Mouse (Mus musculus): ENCODE measurements around the gene Gdf15. TPM values are rescaled to one million over a fixed set of nuclear protein-coding genes. Genes with fewer than 3 reads are reported as not detected.
A peak's percentile ranks its signal among the peaks of the same experiment; 100 is the strongest.

Gdf15 gene
- polyA plus RNA-seq, 1 experiment from 2014 or later: not detected

DNA sequence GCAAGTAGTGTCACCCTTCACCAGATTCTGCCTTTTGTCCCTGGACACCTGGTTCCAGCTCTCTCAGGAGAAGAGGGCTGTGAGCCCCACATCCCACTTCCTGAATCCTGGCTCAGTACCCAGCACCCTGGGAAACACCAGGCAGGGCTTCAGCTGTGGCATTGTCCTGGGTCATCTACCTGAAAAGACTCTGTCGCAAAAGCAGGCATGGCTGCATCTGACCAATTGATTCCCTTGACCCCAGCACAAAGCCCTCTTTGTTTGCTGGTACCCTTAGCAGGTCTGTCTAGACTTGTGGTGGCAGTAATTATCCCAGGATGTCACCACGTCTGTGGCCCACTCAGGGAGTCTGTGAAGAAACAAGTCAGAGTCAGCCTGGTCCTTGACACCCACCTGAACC, 23.2 kb upstream of the Gdf15 start:
- 13% methylated on average over 2 of the region's 2 CpGs for WGBS
- Histone ChIP-seq H3K9ac (replicated peaks; ENCODE audit: low read length) (peak overlapping the region; percentile 11; the same call in 1 of the 2 replicates), H3K4me1 (ENCODE audit: control insufficient read depth, insufficient read depth, low read length) (no peaks in the 10 kb centered on the region), H3K27ac (replicated peaks; ENCODE audit: low read depth, low read length) (peak overlapping the region; percentile 41; the same call in 1 of the 2 replicates), H3K4me2 (ENCODE audit: low read depth, low read length) (no peak overlapping the region), H3K9me3 (replicated peaks; ENCODE audit: control insufficient read depth, low read length) (no peaks in the 10 kb centered on the region), H3K27me3 (ENCODE audit: control insufficient read depth, insufficient read depth, low read length) (no peaks in the 10 kb centered on the region), H3K36me3 (replicated peaks; ENCODE audit: control insufficient read depth, insufficient read depth, low read depth, low read length) (no peaks in the 10 kb centered on the region; the same call in 1 of the 2 replicates), H3K4me3 (ENCODE audit: low read depth, low read length) (no peak overlapping the region)
- ATAC-seq (replicated peaks; ENCODE audit: insufficient number of reproducible peaks, low FRiP score, low TSS enrichment, low read depth) (no peak), DNase-seq (ENCODE audit: low spot score) (no peak)

GRCm38 (mm10) chr8:70654121-70654520, 21.9 kb upstream of the Gdf15 start:
- no peak overlapping the region for H3K4me3 ChIP-seq (ENCODE audit: low read depth, low read length)
- H3K4me2 ChIP-seq (ENCODE audit: low read depth, low read length): no peak overlapping the region
- WGBS: 45% methylated on average over 1 of the region's 1 CpGs
- no peak for DNase-seq (ENCODE audit: low spot score)
- H3K4me1 ChIP-seq (ENCODE audit: control insufficient read depth, insufficient read depth, low read length): no peaks in the 10 kb centered on the region
- no peaks in the 10 kb centered on the region for H3K9me3 ChIP-seq (replicated peaks; ENCODE audit: control insufficient read depth, low read length)
- H3K27ac ChIP-seq (replicated peaks; ENCODE audit: low read depth, low read length): no peak overlapping the region
- H3K27me3 ChIP-seq (ENCODE audit: control insufficient read depth, insufficient read depth, low read length): no peaks in the 10 kb centered on the region
- H3K9ac ChIP-seq (replicated peaks; ENCODE audit: low read length): no peak overlapping the region
- no peaks in the 10 kb centered on the region; the same call in 1 of the 2 replicates for H3K36me3 ChIP-seq (replicated peaks; ENCODE audit: control insufficient read depth, insufficient read depth, low read depth, low read length)
- no peak for ATAC-seq (replicated peaks; ENCODE audit: insufficient number of reproducible peaks, low FRiP score, low TSS enrichment, low read depth)

DNA sequence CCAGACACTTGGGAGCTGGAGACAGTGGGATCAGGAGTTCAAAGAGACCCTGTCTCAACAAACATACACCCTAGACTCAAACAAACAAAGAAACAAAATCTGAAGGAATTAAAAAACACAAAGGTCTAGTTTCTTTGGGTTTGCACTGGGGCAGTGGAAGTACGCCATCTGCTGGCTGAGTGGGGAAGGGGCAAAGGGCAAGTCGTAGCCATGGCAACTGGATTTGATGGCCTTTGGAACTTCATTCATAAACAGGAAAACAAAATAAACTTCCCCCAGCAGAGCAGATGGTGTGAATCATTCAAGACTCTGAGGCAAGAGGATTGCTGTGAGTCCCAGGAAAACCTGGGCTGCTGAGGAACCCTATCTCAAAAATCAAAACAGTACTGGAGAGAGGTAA, 21.0 kb upstream of the Gdf15 start:
- H3K27ac ChIP-seq (replicated peaks; ENCODE audit: low read depth, low read length): no peak overlapping the region
- no peak overlapping the region for H3K4me2 ChIP-seq (ENCODE audit: low read depth, low read length)
- no peaks in the 10 kb centered on the region for H3K9me3 ChIP-seq (replicated peaks; ENCODE audit: control insufficient read depth, low read length)
- H3K4me3 ChIP-seq (ENCODE audit: low read depth, low read length): no peak overlapping the region
- peak; percentile 53 for DNase-seq (ENCODE audit: low spot score)
- WGBS: 54% methylated on average over 2 of the region's 2 CpGs
- ATAC-seq (replicated peaks; ENCODE audit: insufficient number of reproducible peaks, low FRiP score, low TSS enrichment, low read depth): no peak
- H3K27me3 ChIP-seq (ENCODE audit: control insufficient read depth, insufficient read depth, low read length): no peaks in the 10 kb centered on the region
- H3K4me1 ChIP-seq (ENCODE audit: control insufficient read depth, insufficient read depth, low read length): no peaks in the 10 kb centered on the region
- no peak overlapping the region for H3K9ac ChIP-seq (replicated peaks; ENCODE audit: low read length)
- H3K36me3 ChIP-seq (replicated peaks; ENCODE audit: control insufficient read depth, insufficient read depth, low read depth, low read length): no peaks in the 10 kb centered on the region; the same call in 1 of the 2 replicates

DNA sequence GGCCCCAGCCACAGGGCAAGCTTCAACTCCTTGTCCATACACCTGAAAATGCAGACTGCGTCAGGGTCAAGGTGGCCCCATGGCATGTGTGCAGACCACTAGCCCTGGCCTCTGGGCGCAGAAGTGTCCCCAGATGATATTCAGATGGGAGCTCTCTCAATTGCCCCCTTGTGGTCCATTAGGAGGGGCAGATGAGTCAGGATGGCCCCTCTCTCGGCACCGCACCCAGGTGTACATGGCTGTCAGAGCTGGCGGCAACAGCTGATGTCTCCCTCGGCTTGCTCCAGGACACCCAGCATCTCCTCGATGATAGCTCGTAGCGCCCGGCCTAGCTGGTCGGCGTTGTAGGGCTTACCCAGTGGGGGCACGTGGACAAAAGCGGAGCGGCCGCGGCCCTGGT, 18.1 kb upstream of the Gdf15 start:
- Histone ChIP-seq H3K9me3 (replicated peaks; ENCODE audit: control insufficient read depth, low read length) (no peaks in the 10 kb centered on the region), H3K9ac (replicated peaks; ENCODE audit: low read length) (no peak overlapping the region), H3K27me3 (ENCODE audit: control insufficient read depth, insufficient read depth, low read length) (no peaks in the 10 kb centered on the region), H3K4me1 (ENCODE audit: control insufficient read depth, insufficient read depth, low read length) (peaks cover 8% of the 10 kb centered on the region), H3K4me3 (ENCODE audit: low read depth, low read length) (no peak overlapping the region), H3K4me2 (ENCODE audit: low read depth, low read length) (no peak overlapping the region), H3K27ac (replicated peaks; ENCODE audit: low read depth, low read length) (no peak overlapping the region), H3K36me3 (replicated peaks; ENCODE audit: control insufficient read depth, insufficient read depth, low read depth, low read length) (no peaks in the 10 kb centered on the region; the same call in 1 of the 2 replicates)
- WGBS: 94% methylated on average over 17 of the region's 17 CpGs
- DNase-seq (ENCODE audit: low spot score): no peak
- ATAC-seq (replicated peaks; ENCODE audit: insufficient number of reproducible peaks, low FRiP score, low TSS enrichment, low read depth): no peak

DNA sequence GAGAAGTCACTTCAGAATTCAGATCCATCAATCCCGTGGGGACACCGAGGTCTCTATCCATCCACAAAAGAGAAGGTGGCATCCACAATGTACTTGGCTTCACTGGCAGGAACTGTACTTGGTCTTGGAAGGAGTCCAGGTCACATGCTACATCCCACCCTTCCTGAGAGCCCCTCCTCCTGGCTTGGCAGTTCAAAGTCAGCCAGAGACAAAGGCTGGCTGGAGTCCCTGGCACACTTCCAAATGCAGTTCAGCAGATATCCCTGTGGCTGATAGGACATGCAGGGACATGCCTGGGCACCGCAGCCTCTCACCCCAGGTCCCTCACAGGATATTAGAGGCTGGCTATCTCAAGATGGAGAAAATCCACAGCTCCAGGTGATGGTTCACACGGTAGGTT, 17.1 kb upstream of the Gdf15 start:
- no peak overlapping the region for H3K4me2 ChIP-seq (ENCODE audit: low read depth, low read length)
- DNase-seq (ENCODE audit: low spot score) (peak; percentile 50), ATAC-seq (replicated peaks; ENCODE audit: insufficient number of reproducible peaks, low FRiP score, low TSS enrichment, low read depth) (no peak)
- no peaks in the 10 kb centered on the region; the same call in 1 of the 2 replicates for H3K36me3 ChIP-seq (replicated peaks; ENCODE audit: control insufficient read depth, insufficient read depth, low read depth, low read length)
- H3K9ac ChIP-seq (replicated peaks; ENCODE audit: low read length): no peak overlapping the region
- no peaks in the 10 kb centered on the region for H3K27me3 ChIP-seq (ENCODE audit: control insufficient read depth, insufficient read depth, low read length)
- no peak overlapping the region for H3K27ac ChIP-seq (replicated peaks; ENCODE audit: low read depth, low read length)
- 88% methylated on average over 4 of the region's 4 CpGs for WGBS
- H3K9me3 ChIP-seq (replicated peaks; ENCODE audit: control insufficient read depth, low read length): no peaks in the 10 kb centered on the region
- H3K4me3 ChIP-seq (ENCODE audit: low read depth, low read length): no peak overlapping the region
- H3K4me1 ChIP-seq (ENCODE audit: control insufficient read depth, insufficient read depth, low read length): peaks cover 8% of the 10 kb centered on the region

- no peak overlapping the region for H3K4me2 ChIP-seq (ENCODE audit: low read depth, low read length)
- no peaks in the 10 kb centered on the region; the same call in 1 of the 2 replicates for H3K36me3 ChIP-seq (replicated peaks; ENCODE audit: control insufficient read depth, insufficient read depth, low read depth, low read length)
- ATAC-seq (replicated peaks; ENCODE audit: insufficient number of reproducible peaks, low FRiP score, low TSS enrichment, low read depth): no peak
- H3K4me3 ChIP-seq (ENCODE audit: low read depth, low read length): no peak overlapping the region
- 58% methylated on average over 3 of the region's 3 CpGs for WGBS
- H3K4me1 ChIP-seq (ENCODE audit: control insufficient read depth, insufficient read depth, low read length): peaks cover 8% of the 10 kb centered on the region
- no peaks in the 10 kb centered on the region for H3K9me3 ChIP-seq (replicated peaks; ENCODE audit: control insufficient read depth, low read length)
- no peak for DNase-seq (ENCODE audit: low spot score)
- no peak overlapping the region for H3K9ac ChIP-seq (replicated peaks; ENCODE audit: low read length)
- H3K27ac ChIP-seq (replicated peaks; ENCODE audit: low read depth, low read length): no peak overlapping the region
- H3K27me3 ChIP-seq (ENCODE audit: control insufficient read depth, insufficient read depth, low read length): no peaks in the 10 kb centered on the region
Measured at GRCm38 (mm10) chr8:70648921-70649320, 16.7 kb upstream of the Gdf15 start.

DNA sequence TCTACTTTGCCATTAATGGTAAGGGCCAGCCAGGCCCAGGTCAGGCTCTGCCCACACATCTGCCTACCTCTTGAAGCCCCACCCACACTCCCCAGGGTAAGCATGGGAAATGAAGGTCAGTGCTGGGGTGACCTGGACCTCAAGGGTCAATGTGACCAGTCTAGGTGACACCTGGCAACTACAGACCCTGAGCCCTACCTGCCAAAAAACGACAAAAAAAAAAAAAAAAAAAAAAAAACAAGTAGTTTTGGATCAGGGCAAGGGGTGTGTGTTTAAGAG, 15.8 kb upstream of the Gdf15 start:
- peaks cover 8% of the 10 kb centered on the region for H3K4me1 ChIP-seq (ENCODE audit: control insufficient read depth, insufficient read depth, low read length)
- ATAC-seq (replicated peaks; ENCODE audit: insufficient number of reproducible peaks, low FRiP score, low TSS enrichment, low read depth): no peak

DNA sequence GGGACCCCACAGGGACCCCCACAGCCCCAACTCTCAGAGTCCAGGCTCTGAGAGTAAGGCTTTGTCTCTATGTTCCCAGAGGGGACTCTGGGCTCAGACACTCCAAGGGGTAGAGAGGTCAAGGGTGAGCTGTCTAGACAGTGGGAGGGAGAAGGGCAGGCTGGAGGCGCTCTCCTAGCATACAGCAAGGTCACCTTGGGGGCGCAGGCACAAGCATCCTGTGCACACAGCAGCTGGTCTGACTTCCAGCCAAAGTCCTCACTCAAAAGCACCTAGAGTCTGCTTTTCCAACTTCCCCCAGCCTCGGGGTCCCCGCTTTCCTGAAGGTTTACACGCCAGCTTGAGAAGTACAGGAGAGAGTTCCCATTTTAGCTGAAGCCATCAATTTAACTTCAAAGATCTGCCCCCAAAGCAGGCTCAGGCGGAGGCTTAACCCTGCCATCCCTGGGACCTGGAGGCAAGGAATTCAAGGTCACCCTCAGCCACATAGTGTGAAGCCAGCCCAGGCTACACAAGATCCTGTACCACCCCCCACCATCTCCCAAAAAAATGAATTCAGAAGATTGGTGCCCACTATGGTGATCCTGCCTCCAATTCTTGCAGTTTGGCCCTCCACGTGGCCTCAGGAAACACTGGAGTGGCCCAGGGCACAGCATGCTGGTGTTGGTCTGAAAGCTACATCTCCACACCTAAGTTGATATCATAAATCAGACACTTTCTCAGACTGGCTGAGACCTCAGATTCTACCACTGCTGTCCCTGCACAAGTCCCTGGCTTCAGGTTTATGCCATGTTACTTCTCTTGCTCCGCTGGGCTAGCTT, 15.3 kb upstream of the Gdf15 start:
- ATAC-seq (replicated peaks; ENCODE audit: insufficient number of reproducible peaks, low FRiP score, low TSS enrichment, low read depth): no peak
- Histone ChIP-seq H3K4me2 (ENCODE audit: low read depth, low read length) (no peak overlapping the region), H3K4me3 (ENCODE audit: low read depth, low read length) (no peak overlapping the region), H3K9ac (replicated peaks; ENCODE audit: low read length) (peak overlapping the region; percentile 28; the same call in 1 of the 2 replicates), H3K36me3 (replicated peaks; ENCODE audit: control insufficient read depth, insufficient read depth, low read depth, low read length) (no peaks in the 10 kb centered on the region; the same call in 1 of the 2 replicates), H3K27me3 (ENCODE audit: control insufficient read depth, insufficient read depth, low read length) (no peaks in the 10 kb centered on the region), H3K9me3 (replicated peaks; ENCODE audit: control insufficient read depth, low read length) (no peaks in the 10 kb centered on the region), H3K4me1 (ENCODE audit: control insufficient read depth, insufficient read depth, low read length) (peaks cover 8% of the 10 kb centered on the region), H3K27ac (replicated peaks; ENCODE audit: low read depth, low read length) (peak overlapping the region; percentile 49)
- peak; percentile 49 for DNase-seq (ENCODE audit: low spot score)
- WGBS: 36% methylated on average over 8 of the region's 8 CpGs

More for the DNA sequence above, 15.8 kb upstream of the Gdf15 start:
- WGBS: 36% methylated on average over 1 of the region's 1 CpGs
- H3K9ac ChIP-seq (replicated peaks; ENCODE audit: low read length): no peak overlapping the region
- H3K27me3 ChIP-seq (ENCODE audit: control insufficient read depth, insufficient read depth, low read length): no peaks in the 10 kb centered on the region
- H3K36me3 ChIP-seq (replicated peaks; ENCODE audit: control insufficient read depth, insufficient read depth, low read depth, low read length): no peaks in the 10 kb centered on the region; the same call in 1 of the 2 replicates
- no peak overlapping the region for H3K4me3 ChIP-seq (ENCODE audit: low read depth, low read length)
- H3K9me3 ChIP-seq (replicated peaks; ENCODE audit: control insufficient read depth, low read length): no peaks in the 10 kb centered on the region
- no peak for DNase-seq (ENCODE audit: low spot score)
- no peak overlapping the region for H3K27ac ChIP-seq (replicated peaks; ENCODE audit: low read depth, low read length)
- H3K4me2 ChIP-seq (ENCODE audit: low read depth, low read length): no peak overlapping the region
